Mouse (Mus musculus) cerebellum, adult 9-10 months (tissue): Measurements from ENCODE around the gene Alyref.

Experiments
- DNase-seq: peaks from one replicate; pipeline ENCODE4 v3.0.0; 2022

Gene Alyref

DNA sequence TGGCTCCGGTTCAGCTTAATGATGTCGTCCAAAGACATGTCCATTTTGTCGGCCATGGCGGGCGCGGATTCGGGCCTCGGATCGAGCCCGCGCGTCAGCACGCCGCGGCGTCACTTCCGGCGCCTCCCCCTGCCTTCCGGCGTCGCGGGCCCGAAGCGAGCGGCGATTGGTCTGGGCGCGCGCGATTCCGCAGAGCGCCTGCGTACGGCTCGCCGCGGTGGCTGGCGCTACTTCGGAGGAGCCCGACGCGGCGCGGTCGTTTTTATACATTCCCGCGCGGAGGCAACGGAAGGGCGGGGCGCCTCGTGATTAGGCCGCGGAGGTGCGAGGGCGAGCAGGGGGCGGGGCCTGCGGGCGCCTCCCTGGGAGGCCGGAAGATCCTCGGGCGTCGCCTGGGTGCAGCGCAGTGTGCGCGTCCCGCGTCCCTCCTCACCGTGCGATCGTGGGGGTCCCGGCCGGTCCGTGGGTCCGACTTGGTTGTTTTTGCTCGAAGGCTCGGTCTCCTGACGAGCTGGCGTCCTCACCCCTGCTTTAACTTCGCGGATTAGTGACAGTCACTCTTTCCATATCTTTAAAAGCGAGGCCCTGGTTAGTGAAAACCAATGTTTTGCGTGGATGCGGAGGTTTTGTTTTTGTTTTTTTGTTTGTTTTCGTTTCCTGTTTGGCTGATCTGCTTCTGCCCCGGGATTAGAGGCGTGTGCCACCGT lies at the start of gene Alyref, which contains the start of gene Anapc11:
Gene Alyref, minus strand, starts transcription at position 83 of the 707 bp plus-strand sequence.
Gene Anapc11, plus strand, starts transcription at position 139 of the 707 bp plus-strand sequence.
- DNase-seq: peak; percentile 89

GRCm38 (mm10) chr11:120647047-120647830 lies 49.1 kb upstream of the Alyref start:
- no peak for DNase-seq

DNA sequence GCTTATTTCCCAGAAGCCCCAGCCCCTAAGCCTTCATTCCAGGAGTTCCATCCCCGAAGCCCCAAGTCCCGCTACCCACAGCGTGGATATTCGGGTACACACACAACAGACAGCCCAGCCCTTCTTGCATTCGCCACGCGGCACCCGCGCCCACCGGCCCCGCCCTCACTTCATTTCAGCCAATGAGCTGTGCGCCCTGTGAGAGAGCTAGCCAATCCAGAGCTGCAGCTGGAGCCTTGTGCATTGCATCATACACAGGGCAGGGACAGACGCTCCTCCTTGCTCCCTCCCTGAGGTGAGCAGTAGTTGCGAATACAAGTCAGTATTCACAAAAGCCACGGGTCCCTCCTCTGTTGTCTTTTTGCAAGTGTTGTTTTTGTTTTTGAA lies 45.4 kb upstream of the Alyref start, which contains the start of gene Pycr1:
Gene Pycr1, minus strand, starts transcription at position 169 of the 387 bp plus-strand sequence.
- peak; percentile 95 for DNase-seq

DNA sequence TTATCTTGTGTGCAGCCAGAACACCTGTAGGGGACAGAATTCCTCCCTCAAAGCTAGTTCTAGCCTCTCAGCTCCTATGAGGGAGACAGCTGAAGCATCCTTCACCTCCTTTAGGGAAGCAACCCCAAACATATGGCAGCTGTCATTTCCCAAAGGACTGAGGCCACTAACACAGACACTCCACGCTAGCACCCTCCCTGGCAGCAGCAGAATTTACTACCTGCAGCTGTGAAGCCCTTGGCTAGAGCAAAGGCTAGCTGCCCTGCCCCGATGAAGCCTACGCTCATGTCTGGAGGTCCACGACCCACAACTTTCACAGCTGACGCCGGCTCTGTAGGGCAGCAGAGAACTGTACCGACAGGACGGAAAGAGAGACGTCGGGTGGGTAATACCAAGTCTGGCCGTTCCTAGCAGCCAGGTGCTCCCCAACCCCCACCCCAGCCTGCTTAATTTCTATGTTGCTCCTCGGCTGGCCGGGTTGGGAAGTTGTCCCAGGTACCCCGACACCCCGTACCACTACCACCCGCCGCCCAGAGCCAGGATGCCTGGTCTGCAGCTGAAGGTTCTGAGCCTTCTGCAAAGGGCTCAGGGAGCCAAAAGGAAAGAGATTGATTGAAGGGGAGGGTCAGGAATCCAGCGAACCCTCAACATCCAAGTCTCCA lies 44.9 kb upstream of the Alyref start:
- DNase-seq: no peak

GRCm38 (mm10) chr11:120641869-120642268 lies 43.7 kb upstream of the Alyref start:
- DNase-seq: no peak

- no peak for DNase-seq
Measured at GRCm38 (mm10) chr11:120641255-120641654, 43.1 kb upstream of the Alyref start.

GRCm38 (mm10) chr11:120634810-120635209 lies 36.6 kb upstream of the Alyref start:
- DNase-seq: no peak

- peak; percentile 94 for DNase-seq
Measured at GRCm38 (mm10) chr11:120633520-120634343, 35.6 kb upstream of the Alyref start, which contains the start of gene Mafg. TSS of gene Mafg (minus strand) at chr11:120633600.

DNA sequence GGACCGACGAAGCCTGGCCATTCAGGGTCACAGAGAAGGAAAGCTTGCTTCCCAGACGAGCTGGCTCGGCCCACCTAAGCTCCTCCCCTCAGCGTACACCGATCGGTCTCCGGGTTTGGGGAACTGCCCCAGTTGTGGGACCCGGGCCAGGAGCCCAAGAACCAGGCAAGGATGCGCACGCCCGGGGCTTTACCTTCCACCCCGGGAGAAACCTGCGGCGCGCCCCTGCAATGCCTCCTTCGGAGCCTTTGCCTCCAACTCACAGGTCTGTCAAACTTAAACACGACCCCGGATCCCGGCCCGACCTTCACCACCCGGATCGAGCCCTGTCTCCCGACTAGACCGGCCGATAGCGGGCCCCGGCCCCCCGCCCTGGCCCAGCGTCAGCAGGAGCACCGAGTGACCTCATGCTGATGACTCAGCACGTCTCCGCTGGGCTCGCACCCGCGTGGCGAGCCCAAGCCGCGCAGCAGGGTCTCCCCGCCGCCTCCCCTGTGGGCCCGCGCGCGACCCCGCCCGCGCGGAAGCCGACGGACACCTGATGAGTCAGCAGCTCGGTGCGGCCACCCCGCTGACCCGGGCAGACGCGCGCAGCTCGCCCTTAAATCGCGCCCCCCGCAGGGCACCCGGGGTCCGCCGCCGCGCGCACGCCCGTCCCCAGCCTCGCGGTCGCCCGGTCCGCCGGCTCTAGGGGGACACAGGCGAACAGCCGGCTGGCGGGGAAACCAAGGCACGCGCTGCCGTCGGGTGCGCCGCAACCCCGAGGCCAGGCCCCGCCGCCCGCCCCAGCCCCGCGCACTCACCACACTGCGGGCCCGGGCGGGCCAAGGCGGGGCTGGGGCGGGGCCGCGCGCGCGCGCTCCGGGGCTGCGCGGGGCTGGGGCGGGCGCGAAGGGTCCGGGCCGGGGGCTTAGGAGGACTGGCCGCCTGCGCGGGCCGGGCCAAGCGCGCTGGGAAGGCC lies 34.7 kb upstream of the Alyref start:
- peak; percentile 71 for DNase-seq

DNA sequence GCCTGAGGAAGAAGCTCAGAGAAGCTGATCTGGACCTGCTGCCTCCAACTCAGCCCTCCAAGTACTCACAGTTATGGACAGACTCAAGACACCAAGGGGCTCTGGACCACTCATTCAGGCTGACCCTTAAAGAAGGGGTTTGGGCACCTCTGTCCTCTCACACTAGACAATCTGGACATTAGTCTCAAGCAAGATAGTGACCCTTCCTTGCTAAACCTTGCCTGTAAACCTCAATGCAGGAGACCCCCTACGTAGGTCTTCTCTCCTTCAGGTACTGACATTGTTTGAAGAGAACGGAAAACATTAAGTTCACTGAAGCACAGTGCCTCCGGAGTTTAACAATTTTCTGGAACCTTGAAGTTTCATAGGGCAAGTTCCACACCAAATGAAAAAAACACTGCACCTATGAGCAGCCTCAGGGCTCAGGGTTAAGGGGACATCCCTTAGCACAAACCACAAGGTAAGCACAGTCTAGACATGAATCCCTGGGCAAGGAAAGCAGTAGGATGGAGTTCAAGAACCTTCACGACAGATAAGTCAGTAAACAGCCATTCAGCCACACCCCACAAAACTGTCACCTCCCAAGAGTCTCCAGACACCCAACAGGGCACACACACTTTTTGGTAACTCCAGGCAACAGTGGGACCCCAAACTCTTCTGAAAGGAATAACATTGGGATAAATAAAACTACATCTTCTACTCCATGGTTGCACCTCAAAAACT lies 33.7 kb upstream of the Alyref start:
- no peak for DNase-seq

DNA sequence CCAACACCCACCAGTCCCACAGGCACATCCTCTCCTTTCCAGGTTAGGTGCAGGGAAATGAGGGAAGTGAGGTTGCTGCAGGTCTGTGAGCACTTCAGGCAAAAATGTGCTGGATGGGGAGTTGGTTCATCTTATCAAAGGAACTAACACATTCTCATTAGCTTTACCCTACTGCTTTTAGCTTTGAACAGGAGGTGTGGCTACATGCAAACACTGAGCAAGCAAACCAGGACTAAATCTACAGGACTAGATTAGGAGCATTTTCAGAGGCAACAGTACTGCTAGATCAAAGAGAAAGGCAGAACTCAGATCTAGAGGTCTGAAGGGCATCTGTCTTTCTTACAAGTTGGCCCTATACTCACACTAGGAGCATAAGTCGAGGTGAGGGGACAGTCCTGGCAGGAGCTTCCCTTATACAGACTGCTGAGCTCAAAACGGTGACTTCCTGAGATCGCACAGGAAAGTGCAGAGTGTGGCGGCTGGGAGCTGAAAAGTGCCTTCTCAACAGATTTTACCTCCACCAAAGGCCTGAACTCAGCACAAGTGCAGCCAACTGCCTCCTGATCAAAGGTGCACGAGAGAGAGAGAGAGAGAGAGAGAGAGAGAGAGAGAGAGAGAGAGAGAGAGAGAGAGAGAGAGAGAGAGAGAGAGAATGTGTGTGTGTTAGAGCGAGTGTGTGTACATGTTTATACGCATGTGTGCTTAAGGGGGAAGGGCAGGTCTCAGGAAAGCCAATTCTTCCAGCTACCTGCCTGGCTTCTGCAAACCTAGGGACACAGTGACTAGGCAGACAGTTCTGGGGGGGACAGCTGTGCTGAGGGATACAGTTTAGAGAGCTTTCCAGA lies 32.9 kb upstream of the Alyref start:
- no peak for DNase-seq

- DNase-seq: no peak
Measured at GRCm38 (mm10) chr11:120630401-120630871, 32.3 kb upstream of the Alyref start.

DNA sequence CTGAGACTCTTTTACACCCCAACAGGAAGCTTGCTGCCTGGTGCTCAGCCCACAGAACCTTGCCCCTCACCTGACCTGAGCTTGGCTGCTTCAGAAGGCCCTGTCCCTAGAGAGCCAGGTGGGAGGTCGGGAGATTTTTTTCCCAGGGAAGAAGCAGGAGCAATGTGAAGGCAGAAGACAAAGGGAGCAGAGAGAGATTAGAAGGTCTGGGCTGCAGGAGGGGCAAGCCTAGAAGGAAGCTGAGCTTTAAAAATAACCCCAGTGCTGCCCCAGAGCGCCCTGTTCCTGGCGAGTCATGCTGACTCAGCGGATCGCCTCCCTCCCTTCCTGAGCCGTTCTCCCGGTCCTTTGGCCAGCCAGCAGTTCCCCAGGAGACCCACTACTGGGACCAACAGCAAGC lies 31.7 kb upstream of the Alyref start:
- DNase-seq: no peak

- no peak for DNase-seq
Measured at GRCm38 (mm10) chr11:120629341-120629730, 31.2 kb upstream of the Alyref start.

DNA sequence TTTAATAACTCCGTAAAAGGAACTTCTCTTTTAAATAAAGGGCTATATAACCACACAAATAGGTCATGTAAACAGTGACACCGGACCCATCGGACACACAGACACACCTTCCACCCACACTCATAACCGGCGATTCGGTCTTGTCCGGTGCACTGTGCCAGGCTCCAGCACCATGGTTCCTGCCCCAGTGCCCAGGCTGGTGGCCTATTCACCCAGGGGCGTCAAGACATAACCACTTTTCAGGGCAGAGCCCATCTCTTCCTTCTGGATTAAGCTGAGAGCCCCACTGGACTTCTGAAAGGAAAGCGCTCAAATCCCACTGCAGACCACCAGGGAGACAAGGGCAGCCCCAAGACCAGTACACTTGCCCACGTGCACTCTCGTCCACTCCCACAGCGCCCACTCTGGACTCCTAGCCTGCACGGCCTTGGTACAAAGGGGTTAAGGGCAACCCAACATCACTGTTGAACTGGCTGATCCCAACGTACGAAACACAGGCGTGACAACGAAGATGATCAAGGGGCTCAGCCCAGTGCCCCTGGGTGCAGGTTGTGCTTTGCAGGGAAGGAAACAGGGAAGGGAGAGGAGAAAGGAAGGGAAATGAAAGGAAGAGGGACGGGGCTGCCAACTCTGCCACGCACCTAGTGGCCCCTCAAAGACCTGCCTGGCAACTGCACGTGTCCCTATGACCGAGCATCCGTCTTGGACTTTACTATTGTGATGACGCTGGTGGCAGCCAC lies 30.6 kb upstream of the Alyref start:
- no peak for DNase-seq

- no peak for DNase-seq
Measured at GRCm38 (mm10) chr11:120627468-120628300, 29.5 kb upstream of the Alyref start.

DNA sequence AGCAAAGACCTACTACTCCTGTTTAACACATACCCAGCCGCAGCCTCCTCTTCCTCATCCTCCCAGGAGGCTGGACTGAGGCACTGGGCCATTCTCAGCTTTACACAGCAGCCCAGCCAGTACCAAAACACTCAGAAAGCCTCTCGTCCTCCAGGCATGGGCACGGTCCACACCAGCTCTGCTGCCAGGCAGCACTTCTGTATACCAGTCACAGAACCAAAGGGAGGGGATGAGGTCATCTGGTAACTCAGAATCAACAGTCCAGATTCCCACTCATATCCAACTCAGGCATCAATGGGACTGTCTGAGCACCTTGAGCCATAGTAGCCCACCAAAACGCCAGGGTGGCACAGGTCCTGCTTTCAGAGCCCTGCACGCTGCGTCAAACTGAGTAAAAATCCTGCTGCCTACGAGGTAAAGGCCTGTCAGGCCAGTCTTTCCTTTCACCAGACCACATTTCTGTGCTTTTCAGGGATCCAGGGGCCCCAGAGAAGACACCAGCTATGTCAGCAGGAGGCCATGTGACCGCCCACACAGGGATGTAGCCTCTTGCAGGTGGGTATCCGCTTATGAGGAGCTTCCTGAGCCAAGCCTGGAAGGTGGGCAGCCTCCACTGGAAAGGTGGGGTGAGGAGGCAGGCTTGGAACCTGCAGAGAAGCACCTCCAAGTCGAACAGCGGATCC lies 28.8 kb upstream of the Alyref start:
- no peak for DNase-seq
